Mouse (Mus musculus) heart, embryonic 11.5 days (tissue): ENCODE measurements around the gene Plxna2. TPM values are rescaled to one million over a fixed set of nuclear protein-coding genes. Genes with fewer than 3 reads are reported as not detected.

ENCODE experiments used
- ATAC-seq: fragments of 200-750 bp; cut with Nextera tagmentation; replicated peaks from 2 replicates; pipeline ENCODE4 v1.8.0; 2017; ENCODE audit warnings: moderate library complexity; ENCODE audit not compliant: insufficient number of reproducible peaks, low FRiP score, low TSS enrichment
- H3K27ac ChIP-seq: fragments of 300-500 bp; sonication (generic); 2 replicates; pipeline ENCODE4 v1.5.1; 2014; ENCODE audit warnings: mild to moderate bottlenecking, low read depth, low read length
- H3K27me3 ChIP-seq: fragments of 300-500 bp; sonication (generic); 2 replicates; pipeline ENCODE4 v1.6.1; 2014; ENCODE audit warnings: mild to moderate bottlenecking, low read length, mixed read lengths; ENCODE audit not compliant: control insufficient read depth, insufficient read depth
- H3K36me3 ChIP-seq: fragments of 300-500 bp; sonication (generic); 2 replicates; pipeline ENCODE4 v1.6.1; 2014; ENCODE audit warnings: mild to moderate bottlenecking, low read length, moderate library complexity, mixed read lengths; ENCODE audit not compliant: control insufficient read depth, insufficient read depth
- H3K4me1 ChIP-seq: fragments of 300-500 bp; sonication (generic); 2 replicates; pipeline ENCODE4 v1.6.1; 2014; ENCODE audit warnings: low read length; ENCODE audit not compliant: control insufficient read depth, insufficient read depth
- H3K4me2 ChIP-seq: fragments of 300-500 bp; sonication (generic); 2 replicates; pipeline ENCODE4 v1.6.1; 2014; ENCODE audit warnings: mild to moderate bottlenecking, moderate library complexity
- H3K4me3 ChIP-seq: fragments of 300-500 bp; sonication (generic); 2 replicates; pipeline ENCODE4 v1.5.1; 2014; ENCODE audit warnings: low read depth, low read length
- H3K9ac ChIP-seq: fragments of 300-500 bp; sonication (generic); 2 replicates; pipeline ENCODE4 v1.6.1; 2014; ENCODE audit warnings: mild to moderate bottlenecking, low read depth, low read length, moderate library complexity
- H3K9me3 ChIP-seq: fragments of 300-500 bp; sonication (generic); replicated peaks from 2 replicates; pipeline ENCODE4 v1.6.1; 2016; ENCODE audit warnings: low read length; ENCODE audit not compliant: control insufficient read depth
- WGBS: fragments of 180-500 bp; shearing (Covaris S2); extraction: QIAGEN DNeasy Blood & Tissue Kit; methylation state at CpG from one replicate; pipeline ENCODE4 v1.1.7; 2014; ENCODE audit not compliant: insufficient replicate concordance; 5-methylcytosine and 5-hydroxymethylcytosine counted together
- polyA plus RNA-seq: library from polyadenylated mRNA; unstranded; fragments of >200 nt; fragmentation: Nextera tagmentation; extraction: Ambion mirVana; gene quantifications from 2 replicates; pipeline ENCODE4 v1.2.1, GENCODE M21; 2014

Gene Plxna2
- polyA plus RNA-seq, 1 experiment from 2014 or later, result 6.4 TPM

- Histone ChIP-seq H3K4me2 (no peak overlapping the region), H3K27me3 (no peaks in the 10 kb centered on the region), H3K36me3 (no peaks in the 10 kb centered on the region; the same call in 1 of the 2 replicates), H3K4me3 (no peak overlapping the region), H3K9me3 (no peaks in the 10 kb centered on the region), H3K9ac (no peak overlapping the region), H3K27ac (no peak overlapping the region), H3K4me1 (no peaks in the 10 kb centered on the region)
- WGBS, result 33% methylated on average over 5 of the region's 5 CpGs
- ATAC-seq, result no peak
Observed at GRCm38 (mm10) chr1:194762896-194763295, 144.9 kb downstream of the Plxna2 start.

- no peak overlapping the region for H3K4me3 ChIP-seq
- no peak overlapping the region for H3K4me2 ChIP-seq
- no peak overlapping the region for H3K27ac ChIP-seq
- no peak overlapping the region for H3K9ac ChIP-seq
- no peak for ATAC-seq
- no peaks in the 10 kb centered on the region for H3K4me1 ChIP-seq
- no peaks in the 10 kb centered on the region for H3K27me3 ChIP-seq
- H3K36me3 ChIP-seq, result no peaks in the 10 kb centered on the region; the same call in 1 of the 2 replicates
- no peaks in the 10 kb centered on the region for H3K9me3 ChIP-seq
Observed at GRCm38 (mm10) chr1:194764951-194765350, 146.9 kb downstream of the Plxna2 start.

DNA sequence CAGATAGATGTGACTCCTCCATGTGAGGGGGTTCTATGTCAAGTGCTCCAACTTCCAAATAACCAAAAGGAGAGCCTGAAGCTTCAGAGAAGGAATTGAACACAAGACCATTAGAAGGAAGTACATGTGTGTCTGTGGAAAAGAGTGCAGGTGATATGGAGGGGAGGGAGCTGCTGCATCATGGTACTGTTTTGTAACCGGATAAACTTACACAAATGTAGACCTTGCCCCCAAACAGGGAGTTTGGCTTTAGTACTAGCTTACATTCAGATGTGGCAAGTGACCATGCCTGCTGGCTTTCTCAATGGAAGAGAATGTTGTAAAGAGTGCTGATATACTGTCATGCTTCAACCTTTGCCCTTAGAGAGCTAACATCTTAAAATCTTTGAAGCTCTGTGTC lies 150.8 kb downstream of the Plxna2 start:
- no peak for ATAC-seq
- H3K9me3 ChIP-seq, result no peaks in the 10 kb centered on the region
- H3K27ac ChIP-seq, result no peak overlapping the region
- WGBS, result 79% methylated on average over 1 of the region's 1 CpGs
- H3K27me3 ChIP-seq, result no peaks in the 10 kb centered on the region
- H3K9ac ChIP-seq, result no peak overlapping the region
- no peaks in the 10 kb centered on the region; the same call in 1 of the 2 replicates for H3K36me3 ChIP-seq
- no peak overlapping the region for H3K4me2 ChIP-seq
- no peak overlapping the region for H3K4me3 ChIP-seq
- H3K4me1 ChIP-seq, result no peaks in the 10 kb centered on the region

DNA sequence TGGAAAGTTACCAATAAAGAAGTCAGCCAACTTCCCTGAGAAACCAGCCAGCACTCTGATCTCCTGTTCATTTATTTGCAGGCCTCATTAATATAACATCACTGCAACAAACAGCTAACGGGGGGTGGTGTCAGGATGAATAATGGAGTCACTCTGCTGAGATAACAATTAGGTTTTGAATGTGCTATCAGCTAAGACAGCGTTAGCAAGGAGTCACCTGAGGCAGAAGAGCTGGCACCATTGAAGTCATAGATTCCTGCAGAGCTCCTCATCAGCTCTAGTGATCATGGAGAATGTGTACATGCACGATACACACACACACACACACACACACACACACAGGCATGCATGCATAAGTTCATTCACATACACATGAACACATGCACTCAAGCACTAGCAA lies 154.0 kb downstream of the Plxna2 start:
- Histone ChIP-seq H3K4me3 (no peak overlapping the region), H3K4me1 (no peaks in the 10 kb centered on the region), H3K9ac (no peak overlapping the region), H3K4me2 (no peak overlapping the region), H3K9me3 (no peaks in the 10 kb centered on the region), H3K27me3 (no peaks in the 10 kb centered on the region), H3K36me3 (no peaks in the 10 kb centered on the region), H3K27ac (no peak overlapping the region)
- WGBS, result 73% methylated on average over 3 of the region's 3 CpGs
- ATAC-seq, result no peak

GRCm38 (mm10) chr1:194773899-194774298 lies 155.9 kb downstream of the Plxna2 start:
- Histone ChIP-seq H3K9ac (no peak overlapping the region), H3K4me3 (no peak overlapping the region), H3K36me3 (no peaks in the 10 kb centered on the region), H3K4me2 (no peak overlapping the region), H3K4me1 (no peaks in the 10 kb centered on the region), H3K27ac (no peak overlapping the region), H3K9me3 (no peaks in the 10 kb centered on the region), H3K27me3 (no peaks in the 10 kb centered on the region)
- WGBS, result 57% methylated on average over 3 of the region's 3 CpGs
- no peak for ATAC-seq

GRCm38 (mm10) chr1:194774350-194774749 lies 156.3 kb downstream of the Plxna2 start:
- no peaks in the 10 kb centered on the region for H3K9me3 ChIP-seq
- H3K36me3 ChIP-seq, result no peaks in the 10 kb centered on the region; the same call in 1 of the 2 replicates
- H3K27ac ChIP-seq, result no peak overlapping the region
- 67% methylated on average over 2 of the region's 2 CpGs for WGBS
- no peaks in the 10 kb centered on the region for H3K4me1 ChIP-seq
- no peak for ATAC-seq
- no peak overlapping the region for H3K9ac ChIP-seq
- no peak overlapping the region for H3K4me2 ChIP-seq
- no peaks in the 10 kb centered on the region for H3K27me3 ChIP-seq
- no peak overlapping the region for H3K4me3 ChIP-seq

GRCm38 (mm10) chr1:194774754-194775153 lies 156.7 kb downstream of the Plxna2 start:
- Histone ChIP-seq H3K4me2 (no peak overlapping the region), H3K9ac (no peak overlapping the region), H3K36me3 (no peaks in the 10 kb centered on the region; the same call in 1 of the 2 replicates), H3K27me3 (no peaks in the 10 kb centered on the region), H3K27ac (no peak overlapping the region), H3K4me1 (no peaks in the 10 kb centered on the region), H3K9me3 (no peaks in the 10 kb centered on the region), H3K4me3 (no peak overlapping the region)
- 78% methylated on average over 1 of the region's 1 CpGs for WGBS
- ATAC-seq, result no peak

DNA sequence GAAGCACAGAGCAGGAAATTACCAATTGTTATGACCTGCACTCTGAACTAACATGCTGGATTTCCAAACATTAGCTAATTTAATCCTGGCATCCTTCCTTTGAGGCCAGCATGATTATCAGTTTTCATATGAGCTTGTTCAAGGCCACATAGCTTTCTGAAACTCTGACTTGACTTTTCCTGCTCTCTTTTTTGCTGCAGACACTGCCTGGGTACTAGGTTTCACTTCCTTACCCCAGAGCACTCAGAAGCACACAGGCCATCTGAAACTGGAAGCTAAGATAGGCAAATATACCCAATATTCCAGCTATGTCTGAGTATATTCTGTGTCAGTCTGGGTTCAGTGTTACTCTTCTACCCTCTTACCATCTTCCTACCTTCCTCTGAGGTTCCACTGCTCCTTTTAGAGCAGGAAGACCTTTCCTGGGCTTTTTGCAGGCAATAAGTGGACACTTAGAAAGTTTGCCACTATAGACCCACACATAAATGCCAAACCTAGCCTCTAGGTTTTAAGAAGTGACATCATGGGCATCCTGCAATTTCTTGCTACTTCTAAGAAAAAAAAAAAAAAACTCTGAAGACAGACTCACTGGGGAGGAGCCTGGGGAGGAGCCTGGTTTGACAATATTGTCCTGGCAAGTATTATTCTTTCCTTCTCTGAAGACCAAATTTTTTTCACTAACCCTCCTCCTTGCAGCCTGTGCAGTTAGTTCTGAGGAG lies 157.8 kb downstream of the Plxna2 start:
- Histone ChIP-seq H3K27me3 (no peaks in the 10 kb centered on the region), H3K9me3 (no peaks in the 10 kb centered on the region), H3K4me3 (no peak overlapping the region), H3K4me2 (no peak overlapping the region), H3K27ac (no peak overlapping the region), H3K9ac (no peak overlapping the region), H3K36me3 (no peaks in the 10 kb centered on the region; the same call in 1 of the 2 replicates), H3K4me1 (no peaks in the 10 kb centered on the region)
- no peak for ATAC-seq
